ENCODE assay signal across 23 mouse cellular contexts in genomic region chr13:93900934-93901626, GRCm38 (mm10).
DNase-seq lines count a peak whose midpoint lies in the region; ATAC-seq lines count a peak whose summit lies in the region.
"Had no signal": no experiment of that assay in that cellular context is flagged by ENCODE, and none has a peak within 500 bp of the region (broad histone marks: within the 10 kb centered on the region; RNA-seq: fewer than 3 reads in every experiment).

No protein-coding gene starts in this region.

- DNase-seq in heart, embryonic 10.5 days (ENCODE audit: low spot score), result peak; percentile 54
- no peak for DNase-seq in heart, postnatal 4 days
- peak; percentile 6 for DNase-seq in midbrain, embryonic 10.5 days (ENCODE audit: low spot score)
- no peak for DNase-seq in midbrain, embryonic 14.5 days
- peak; percentile 40 to 42 for DNase-seq in layer of hippocampus, adult 8-10 months (ENCODE audit: low spot score in 2 of 2)
- no peak for DNase-seq in hindbrain, embryonic 10.5 days (ENCODE audit: low spot score)
- DNase-seq in natural killer cell, adult 2 months (ENCODE audit: low spot score in 2 of 2), result no peak
- DNase-seq: adrenal gland, postnatal 36 days; cerebellum, adult 2 months; gastrocnemius, postnatal 25 days; heart, postnatal 10 days; kidney, adult 8-10 months; kidney, postnatal 14 days; liver; retina, postnatal 1 day; thymus, postnatal 14 days had no signal

- H3K9ac ChIP-seq in midbrain, embryonic 14.5 days (replicated peaks; ENCODE audit: low read length), result no peak overlapping the region
- H3K9ac ChIP-seq: embryonic facial prominence, embryonic 12.5 days; forebrain, embryonic 13.5 days; hindbrain, embryonic 14.5 days had no signal

- peaks cover 23% of the 10 kb centered on the region for H3K4me1 ChIP-seq in heart, embryonic 10.5 days
- H3K4me1 ChIP-seq in midbrain, embryonic 10.5 days, result no peaks in the 10 kb centered on the region; the same call in 1 of the 2 replicates
- no peaks in the 10 kb centered on the region for H3K4me1 ChIP-seq in midbrain, embryonic 14.5 days (ENCODE audit: control insufficient read depth, insufficient read depth, low read length)
- peaks cover 10% of the 10 kb centered on the region for H3K4me1 ChIP-seq in hindbrain, embryonic 10.5 days (replicated peaks)
- H3K4me1 ChIP-seq: forebrain, embryonic 13.5 days had no signal

- no peaks in the 10 kb centered on the region for H3K36me3 ChIP-seq in heart, embryonic 10.5 days
- no peaks in the 10 kb centered on the region for H3K36me3 ChIP-seq in midbrain, embryonic 10.5 days
- no peaks in the 10 kb centered on the region for H3K36me3 ChIP-seq in midbrain, embryonic 14.5 days (ENCODE audit: control insufficient read depth, insufficient read depth, low read length)
- H3K36me3 ChIP-seq in hindbrain, embryonic 10.5 days, result no peaks in the 10 kb centered on the region
- H3K36me3 ChIP-seq: embryonic facial prominence, embryonic 12.5 days had no signal

- ATAC-seq in midbrain, embryonic 14.5 days (ENCODE audit: low FRiP score, low TSS enrichment), result no peak
- ATAC-seq: forebrain, embryonic 13.5 days had no signal

- 77% methylated on average over 13 of the region's 13 CpGs for WGBS in heart, embryonic 10.5 days
- WGBS in midbrain, embryonic 10.5 days, result 89% methylated on average over 13 of the region's 13 CpGs
- 92% methylated on average over 13 of the region's 13 CpGs for WGBS in midbrain, embryonic 14.5 days
- WGBS in hindbrain, embryonic 10.5 days, result 85% methylated on average over 13 of the region's 13 CpGs

- no peak overlapping the region for H3K4me3 ChIP-seq in heart, embryonic 10.5 days
- no peak overlapping the region for H3K4me3 ChIP-seq in midbrain, embryonic 10.5 days
- H3K4me3 ChIP-seq in midbrain, embryonic 14.5 days (replicated peaks; ENCODE audit: low read depth, low read length), result no peak overlapping the region
- H3K4me3 ChIP-seq in hindbrain, embryonic 10.5 days, result no peak overlapping the region
- H3K4me3 ChIP-seq: embryonic facial prominence, embryonic 12.5 days; erythroblast, embryonic 14.5 days; forebrain, embryonic 13.5 days had no signal

- H3K9me3 ChIP-seq in heart, embryonic 10.5 days, result no peaks in the 10 kb centered on the region
- H3K9me3 ChIP-seq in midbrain, embryonic 10.5 days (replicated peaks), result no peaks in the 10 kb centered on the region
- H3K9me3 ChIP-seq in midbrain, embryonic 14.5 days (ENCODE audit: control insufficient read depth, low read length), result no peaks in the 10 kb centered on the region
- H3K9me3 ChIP-seq in hindbrain, embryonic 10.5 days, result no peaks in the 10 kb centered on the region
- H3K9me3 ChIP-seq: embryonic facial prominence, embryonic 12.5 days; forebrain, embryonic 13.5 days had no signal

- H3K27me3 ChIP-seq in heart, embryonic 10.5 days (ENCODE audit: insufficient read depth, poor library complexity, severe bottlenecking), result no peaks in the 10 kb centered on the region
- H3K27me3 ChIP-seq in midbrain, embryonic 10.5 days (ENCODE audit: low read depth, poor library complexity, severe bottlenecking), result no peaks in the 10 kb centered on the region
- H3K27me3 ChIP-seq in midbrain, embryonic 14.5 days (ENCODE audit: control insufficient read depth, insufficient read depth, low read length), result no peaks in the 10 kb centered on the region
- no peaks in the 10 kb centered on the region for H3K27me3 ChIP-seq in hindbrain, embryonic 10.5 days (ENCODE audit: insufficient read depth, poor library complexity, severe bottlenecking)
- H3K27me3 ChIP-seq: CH12.LX; embryonic facial prominence, embryonic 12.5 days; forebrain, embryonic 13.5 days had no signal

- no peak overlapping the region for H3K4me2 ChIP-seq in midbrain, embryonic 14.5 days (ENCODE audit: low read length)
- H3K4me2 ChIP-seq: embryonic facial prominence, embryonic 12.5 days; forebrain, embryonic 13.5 days; heart, embryonic 11.5 days; hindbrain, embryonic 14.5 days had no signal

- H3K27ac ChIP-seq in heart, embryonic 10.5 days, result no peak overlapping the region
- H3K27ac ChIP-seq in midbrain, embryonic 10.5 days (replicated peaks), result no peak overlapping the region
- no peak overlapping the region for H3K27ac ChIP-seq in midbrain, embryonic 14.5 days (replicated peaks; ENCODE audit: low read depth, low read length)
- H3K27ac ChIP-seq in hindbrain, embryonic 10.5 days, result no peak overlapping the region
- H3K27ac ChIP-seq: forebrain, embryonic 13.5 days; hindbrain, embryonic 14.5 days; stomach, postnatal 0 days had no signal

Comparison
In these comparisons a context has a peak if more than half of its experiments do, and no peak if none do; other contexts are left out.
1. DNase-seq: peak in heart, embryonic 10.5 days (single experiment), midbrain, embryonic 10.5 days (single experiment) and layer of hippocampus, adult 8-10 months (2 of 2); none in heart, postnatal 4 days (single experiment), midbrain, embryonic 14.5 days (single experiment), hindbrain, embryonic 10.5 days (single experiment) and natural killer cell, adult 2 months (0 of 2).